Mouse (Mus musculus) thymus, adult 2 months (tissue): ENCODE results near the gene Ifnl3.

Experiments
- CTCF ChIP-seq: fragments of 200-500 bp; IDR thresholded peaks from 2 replicates; pipeline ENCODE4 v1.5.1; 2012; ENCODE audit warnings: mild to moderate bottlenecking, control low read depth, low read length, moderate library complexity, borderline replicate concordance; ENCODE audit not compliant: control insufficient read depth, poor library complexity, insufficient read depth; ENCODE audit errors: extremely low read depth
- POLR2A ChIP-seq: fragments of 200-500 bp; IDR thresholded peaks from 2 replicates; pipeline ENCODE4 v1.6.1; 2012; ENCODE audit warnings: mild to moderate bottlenecking, low read length, control low read depth, moderate library complexity; ENCODE audit not compliant: control insufficient read depth, poor library complexity, insufficient read depth; ENCODE audit errors: extremely low read depth

DNA sequence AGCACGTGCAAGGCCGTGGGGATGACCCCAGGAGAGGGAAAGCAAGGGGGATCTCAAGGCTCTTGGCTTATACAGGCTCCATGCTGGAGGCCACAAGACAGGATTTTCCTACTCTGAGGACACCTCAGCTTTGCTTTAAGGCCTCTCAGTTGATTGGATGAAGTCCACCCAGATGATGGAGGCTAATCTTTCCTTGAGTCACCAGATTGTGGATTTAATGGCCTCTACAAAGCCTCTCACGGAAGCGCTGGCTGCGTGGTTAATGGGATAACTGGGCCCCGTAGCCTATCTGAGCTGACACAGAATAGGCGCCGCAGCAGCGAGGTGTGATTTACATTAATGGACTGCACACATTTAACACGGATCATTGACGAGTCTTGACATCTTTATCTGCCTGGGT lies 27.2 kb upstream of the Ifnl3 start:
- TF ChIP-seq POLR2A: no peak
- no peak for TF ChIP-seq CTCF
